Mouse (Mus musculus) heart, embryonic 12.5 days (tissue): ENCODE data around the gene Nup214. TPM values are rescaled to one million over a fixed set of nuclear protein-coding genes. Genes with fewer than 3 reads are reported as not detected.
A peak's percentile ranks its signal among the peaks of the same experiment; 100 is the strongest.

ENCODE experiments used
- ATAC-seq: fragments of 200-750 bp; cut with Nextera tagmentation; 2 replicates; pipeline ENCODE4 v1.8.0; 2017; ENCODE audit warnings: moderate TSS enrichment, moderate library complexity; ENCODE audit not compliant: insufficient number of reproducible peaks, low FRiP score
- H3K27ac ChIP-seq: fragments of 300-500 bp; sonication (generic); 2 replicates; pipeline ENCODE4 v1.5.1; 2016; ENCODE audit warnings: mild to moderate bottlenecking, moderate library complexity; ENCODE audit not compliant: poor library complexity, severe bottlenecking
- H3K27me3 ChIP-seq: fragments of 300-500 bp; sonication (generic); replicated peaks from 2 replicates; pipeline ENCODE4 v1.6.1; 2016; ENCODE audit warnings: mild to moderate bottlenecking, moderate library complexity
- H3K36me3 ChIP-seq: fragments of 300-500 bp; sonication (generic); 2 replicates; pipeline ENCODE4 v1.6.1; 2016; ENCODE audit warnings: mild to moderate bottlenecking, moderate library complexity
- H3K4me1 ChIP-seq: fragments of 300-500 bp; sonication (generic); replicated peaks from 2 replicates; pipeline ENCODE4 v1.6.1; 2016; ENCODE audit warnings: mild to moderate bottlenecking
- H3K4me2 ChIP-seq: fragments of 300-500 bp; sonication (generic); 2 replicates; pipeline ENCODE4 v1.6.1; 2016; ENCODE audit warnings: mild to moderate bottlenecking, moderate library complexity
- H3K4me3 ChIP-seq: fragments of 300-500 bp; sonication (generic); 2 replicates; pipeline ENCODE4 v1.5.1; 2016; ENCODE audit warnings: mild to moderate bottlenecking
- H3K9ac ChIP-seq: fragments of 300-500 bp; sonication (generic); 2 replicates; pipeline ENCODE4 v1.6.1; 2016; ENCODE audit warnings: mild to moderate bottlenecking, moderate library complexity
- H3K9me3 ChIP-seq: fragments of 300-500 bp; sonication (generic); replicated peaks from 2 replicates; pipeline ENCODE4 v1.6.1; 2016; ENCODE audit warnings: mild to moderate bottlenecking, moderate library complexity
- WGBS: fragments of 180-500 bp; shearing (Covaris S2); methylation state at CpG from one replicate; pipeline ENCODE4 v1.1.7; 2016; 5-methylcytosine and 5-hydroxymethylcytosine counted together
- polyA plus RNA-seq: library from polyadenylated mRNA; unstranded; fragments of >200 nt; fragmentation: Nextera tagmentation; extraction: Ambion mirVana; gene quantifications from 2 replicates; pipeline ENCODE4 v1.2.1, GENCODE M21; 2016

Nup214 gene
- polyA plus RNA-seq, 1 experiment from 2014 or later: 59.8 TPM

- ATAC-seq: no peak
- H3K9ac ChIP-seq: no peak overlapping the region
- WGBS: 94% methylated on average over 5 of the region's 5 CpGs
Measured at GRCm38 (mm10) chr2:31997539-31997938, 23.3 kb downstream of the Nup214 start.

GRCm38 (mm10) chr2:31998443-31998842 lies 24.2 kb downstream of the Nup214 start:
- no peak overlapping the region for H3K4me2 ChIP-seq
- 73% methylated on average over 2 of the region's 2 CpGs for WGBS
- H3K4me3 ChIP-seq: no peak overlapping the region
- peaks cover 79% of the 10 kb centered on the region for H3K36me3 ChIP-seq
- H3K27me3 ChIP-seq: no peaks in the 10 kb centered on the region
- H3K9ac ChIP-seq: no peak overlapping the region
- no peak overlapping the region for H3K27ac ChIP-seq
- no peaks in the 10 kb centered on the region for H3K4me1 ChIP-seq
- no peaks in the 10 kb centered on the region for H3K9me3 ChIP-seq
- no peak for ATAC-seq

More at GRCm38 (mm10) chr2:31997539-31997938, 23.3 kb downstream of the Nup214 start:
- Histone ChIP-seq H3K27me3 (no peaks in the 10 kb centered on the region), H3K36me3 (peaks cover 80% of the 10 kb centered on the region), H3K4me3 (no peak overlapping the region), H3K4me1 (no peaks in the 10 kb centered on the region), H3K9me3 (no peaks in the 10 kb centered on the region), H3K4me2 (no peak overlapping the region), H3K27ac (no peak overlapping the region)

GRCm38 (mm10) chr2:32008311-32008710 lies 34.1 kb downstream of the Nup214 start:
- Histone ChIP-seq H3K9me3 (no peaks in the 10 kb centered on the region), H3K4me2 (no peak overlapping the region), H3K27me3 (no peaks in the 10 kb centered on the region), H3K4me1 (no peaks in the 10 kb centered on the region), H3K36me3 (peaks cover 81% of the 10 kb centered on the region), H3K4me3 (no peak overlapping the region), H3K9ac (no peak overlapping the region), H3K27ac (no peak overlapping the region)
- no peak for ATAC-seq
- WGBS: 91% methylated on average over 2 of the region's 2 CpGs

GRCm38 (mm10) chr2:32008716-32009115 lies 34.5 kb downstream of the Nup214 start:
- Histone ChIP-seq H3K4me1 (no peaks in the 10 kb centered on the region), H3K36me3 (peaks cover 81% of the 10 kb centered on the region), H3K27me3 (no peaks in the 10 kb centered on the region), H3K9ac (no peak overlapping the region), H3K27ac (no peak overlapping the region), H3K4me3 (no peak overlapping the region), H3K9me3 (no peaks in the 10 kb centered on the region), H3K4me2 (no peak overlapping the region)
- no peak for ATAC-seq
- WGBS: 89% methylated on average over 11 of the region's 11 CpGs

- WGBS: 77% methylated on average over 4 of the region's 4 CpGs
- Histone ChIP-seq H3K4me3 (no peak overlapping the region), H3K4me2 (no peak overlapping the region), H3K36me3 (peaks cover 83% of the 10 kb centered on the region), H3K27ac (no peak overlapping the region), H3K9ac (no peak overlapping the region), H3K27me3 (no peaks in the 10 kb centered on the region), H3K4me1 (no peaks in the 10 kb centered on the region), H3K9me3 (no peaks in the 10 kb centered on the region)
- ATAC-seq: no peak
Measured at GRCm38 (mm10) chr2:32019704-32020103, 45.5 kb downstream of the Nup214 start.

- 87% methylated on average over 5 of the region's 5 CpGs for WGBS
- peaks cover 82% of the 10 kb centered on the region for H3K36me3 ChIP-seq
Measured at GRCm38 (mm10) chr2:32020229-32020628, 46.0 kb downstream of the Nup214 start.

GRCm38 (mm10) chr2:32024372-32024771 lies 50.1 kb downstream of the Nup214 start:
- no peaks in the 10 kb centered on the region; the same call in 1 of the 2 replicates for H3K4me1 ChIP-seq
- no peak overlapping the region for H3K27ac ChIP-seq
- no peak overlapping the region for H3K4me2 ChIP-seq
- no peaks in the 10 kb centered on the region for H3K27me3 ChIP-seq
- no peaks in the 10 kb centered on the region for H3K9me3 ChIP-seq
- 88% methylated on average over 4 of the region's 4 CpGs for WGBS
- H3K36me3 ChIP-seq: peaks cover 79% of the 10 kb centered on the region
- ATAC-seq: no peak
- H3K9ac ChIP-seq: no peak overlapping the region
- H3K4me3 ChIP-seq: no peak overlapping the region

More at GRCm38 (mm10) chr2:32020229-32020628, 46.0 kb downstream of the Nup214 start:
- H3K27me3 ChIP-seq: no peaks in the 10 kb centered on the region
- no peaks in the 10 kb centered on the region for H3K4me1 ChIP-seq
- no peak for ATAC-seq
- no peaks in the 10 kb centered on the region for H3K9me3 ChIP-seq
- H3K9ac ChIP-seq: no peak overlapping the region
- H3K27ac ChIP-seq: no peak overlapping the region
- H3K4me2 ChIP-seq: no peak overlapping the region
- H3K4me3 ChIP-seq: no peak overlapping the region

GRCm38 (mm10) chr2:32029636-32030035 lies 55.4 kb downstream of the Nup214 start:
- no peak for ATAC-seq
- peak overlapping the region; percentile 8; the same call in 1 of the 2 replicates for H3K9ac ChIP-seq
- H3K27me3 ChIP-seq: no peaks in the 10 kb centered on the region
- H3K9me3 ChIP-seq: no peaks in the 10 kb centered on the region
- no peak overlapping the region for H3K27ac ChIP-seq
- no peak overlapping the region for H3K4me3 ChIP-seq
- WGBS: 74% methylated on average over 3 of the region's 3 CpGs
- H3K4me2 ChIP-seq: no peak overlapping the region
- peaks cover 5% of the 10 kb centered on the region for H3K4me1 ChIP-seq
- peaks cover 85% of the 10 kb centered on the region for H3K36me3 ChIP-seq

GRCm38 (mm10) chr2:32033436-32033835 lies 59.2 kb downstream of the Nup214 start:
- peaks cover 8% of the 10 kb centered on the region for H3K4me1 ChIP-seq
- H3K4me3 ChIP-seq: no peak overlapping the region
- no peak overlapping the region for H3K9ac ChIP-seq
- WGBS: 91% methylated on average over 6 of the region's 6 CpGs
- H3K27me3 ChIP-seq: no peaks in the 10 kb centered on the region
- ATAC-seq: no peak
- peaks cover 76% of the 10 kb centered on the region for H3K36me3 ChIP-seq
- no peak overlapping the region for H3K4me2 ChIP-seq
- no peak overlapping the region for H3K27ac ChIP-seq
- H3K9me3 ChIP-seq: no peaks in the 10 kb centered on the region

GRCm38 (mm10) chr2:32034206-32034605 lies 60.0 kb downstream of the Nup214 start:
- no peak overlapping the region for H3K9ac ChIP-seq
- H3K9me3 ChIP-seq: no peaks in the 10 kb centered on the region
- ATAC-seq: no peak
- no peak overlapping the region for H3K4me3 ChIP-seq
- H3K27ac ChIP-seq: no peak overlapping the region
- H3K27me3 ChIP-seq: no peaks in the 10 kb centered on the region
- peaks cover 14% of the 10 kb centered on the region for H3K4me1 ChIP-seq
- peaks cover 79% of the 10 kb centered on the region for H3K36me3 ChIP-seq
- no peak overlapping the region for H3K4me2 ChIP-seq
- 89% methylated on average over 6 of the region's 6 CpGs for WGBS

- Histone ChIP-seq H3K27me3 (no peaks in the 10 kb centered on the region), H3K4me1 (peaks cover 9% of the 10 kb centered on the region), H3K4me2 (no peak overlapping the region), H3K4me3 (no peak overlapping the region), H3K9me3 (no peaks in the 10 kb centered on the region), H3K9ac (no peak overlapping the region), H3K36me3 (peaks cover 77% of the 10 kb centered on the region), H3K27ac (peak overlapping the region; percentile 41)
- WGBS: 55% methylated on average over 6 of the region's 6 CpGs
- no peak for ATAC-seq
Measured at GRCm38 (mm10) chr2:32037279-32037858, 63.1 kb downstream of the Nup214 start.

- Histone ChIP-seq H3K27me3 (no peaks in the 10 kb centered on the region), H3K9ac (no peak overlapping the region), H3K4me3 (no peak overlapping the region), H3K27ac (peak overlapping the region; percentile 37; the same call in 1 of the 2 replicates), H3K36me3 (peaks cover 76% of the 10 kb centered on the region), H3K9me3 (no peaks in the 10 kb centered on the region), H3K4me1 (peaks cover 9% of the 10 kb centered on the region), H3K4me2 (no peak overlapping the region)
- ATAC-seq: no peak
- WGBS: 77% methylated on average over 8 of the region's 8 CpGs
Measured at GRCm38 (mm10) chr2:32038661-32039081, 64.4 kb downstream of the Nup214 start.
